Mouse (Mus musculus): ENCODE results near the gene Aktip.

DNA sequence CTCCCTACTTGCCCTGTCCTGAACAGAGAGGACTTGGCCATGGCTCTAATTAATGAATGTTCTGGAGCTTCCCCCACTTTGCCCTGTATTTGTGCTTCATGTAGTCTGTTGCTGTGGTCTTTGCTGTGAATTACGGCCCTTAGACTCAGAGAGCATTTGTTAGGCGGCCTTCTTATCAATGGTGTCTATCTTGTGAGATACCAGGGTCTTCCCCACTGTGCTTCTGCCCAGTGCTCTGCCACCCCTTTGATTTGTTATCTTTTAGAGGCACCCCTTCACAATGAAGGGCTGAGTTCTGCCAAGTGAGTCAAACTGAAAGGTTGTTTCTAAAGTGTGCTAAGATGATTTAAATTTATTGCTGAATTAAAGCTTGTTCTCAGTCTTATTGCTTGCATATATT lies 7.9 kb upstream of the Aktip start:
- TF ChIP-seq CTCF (conservative IDR thresholded peaks at IDR 0.05; ENCODE audit: low read length) (no peak), NANOG (IDR thresholded peaks at IDR 0.05; ENCODE audit: borderline replicate concordance, low read length) (no peak), POU5F1 (IDR thresholded peaks at IDR 0.05; ENCODE audit: borderline replicate concordance, low read length) (no peak)
